Mouse (Mus musculus): Measurements from ENCODE around the gene Zfp385c.
A peak's percentile ranks its signal among the peaks of the same experiment; 100 is the strongest.

Gene Zfp385c

GRCm38 (mm10) chr11:100718462-100718861, 26.2 kb upstream of the Zfp385c start:
- no peak for DNase-seq (ENCODE audit: low spot score)

GRCm38 (mm10) chr11:100716649-100717048, 24.4 kb upstream of the Zfp385c start:
- no peak for DNase-seq (ENCODE audit: low spot score)

DNA sequence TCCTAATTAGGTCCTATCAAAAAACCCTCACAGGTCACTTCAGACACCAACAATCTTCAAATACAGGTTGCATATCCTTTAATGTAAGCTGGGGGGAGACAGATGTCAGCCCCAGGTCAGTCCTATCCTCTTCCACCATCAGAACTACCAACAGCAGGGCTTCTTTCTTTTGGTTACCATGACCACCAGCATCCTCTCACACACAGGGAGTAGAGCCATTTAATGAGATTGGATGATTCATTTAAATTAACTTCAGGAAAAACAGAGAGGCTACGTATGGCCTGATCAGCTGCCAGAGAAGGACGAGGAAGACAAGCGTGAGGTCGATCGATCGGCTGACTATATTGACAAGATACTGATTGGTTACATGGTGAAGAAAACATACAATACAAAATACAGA, 22.7 kb upstream of the Zfp385c start:
- DNase-seq (ENCODE audit: low spot score) = no peak

GRCm38 (mm10) chr11:100714534-100714915, 22.3 kb upstream of the Zfp385c start:
- DNase-seq (ENCODE audit: low spot score) = peak; percentile 90

GRCm38 (mm10) chr11:100713735-100714533, 21.7 kb upstream of the Zfp385c start, which contains the start of gene Hspb9:
TSS of gene Hspb9 (plus strand) at chr11:100713850.
- DNase-seq (ENCODE audit: low spot score) = peak; percentile 38

DNA sequence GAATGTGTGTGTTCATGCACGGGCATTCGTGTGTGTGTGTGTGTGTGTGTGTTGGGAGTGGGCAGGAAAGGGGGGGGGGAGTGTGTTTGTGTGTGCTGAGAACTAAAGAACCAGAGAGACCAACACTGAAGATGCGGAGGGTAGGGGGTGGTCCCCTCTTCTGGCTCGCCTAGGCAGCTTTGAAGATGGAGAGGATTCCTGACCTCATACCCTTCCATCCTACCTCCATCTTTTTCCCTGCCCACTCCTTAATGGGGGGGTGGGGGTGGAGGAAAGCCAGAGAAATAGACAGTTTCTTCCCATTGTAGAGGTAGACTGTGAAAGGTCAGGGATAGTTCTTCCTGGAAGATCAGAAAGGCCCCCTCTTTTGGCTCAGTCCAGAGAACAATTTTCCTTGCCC, 20.9 kb upstream of the Zfp385c start:
- DNase-seq (ENCODE audit: low spot score) = no peak

GRCm38 (mm10) chr11:100711783-100712615, 19.7 kb upstream of the Zfp385c start, which contains the start of gene Kat2a:
TSS of gene Kat2a (minus strand) at chr11:100712465.
- DNase-seq (ENCODE audit: low spot score) = peak; percentile 89

GRCm38 (mm10) chr11:100710977-100711376, 18.7 kb upstream of the Zfp385c start:
- DNase-seq (ENCODE audit: low spot score) = no peak

DNA sequence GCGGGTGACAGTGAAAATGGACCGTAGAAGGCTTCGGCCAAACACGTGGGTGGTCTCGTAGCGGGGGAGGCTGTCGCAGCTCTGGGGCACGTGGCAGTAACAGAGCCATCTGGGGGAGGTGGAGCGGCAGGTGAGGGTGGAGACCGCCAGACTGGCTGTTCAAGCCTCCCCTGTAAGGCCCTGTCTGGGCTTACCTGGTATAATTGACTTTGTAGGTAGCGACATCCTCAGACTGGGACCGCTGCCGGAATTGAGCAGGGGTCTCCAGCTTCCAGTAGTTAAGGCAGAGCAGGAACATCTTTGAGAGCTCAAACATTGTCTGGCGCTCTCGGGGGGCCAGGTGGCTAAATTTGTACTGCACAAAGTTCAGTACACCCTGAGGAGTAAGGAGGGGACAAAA, 18.3 kb upstream of the Zfp385c start:
- no peak for DNase-seq (ENCODE audit: low spot score)

DNA sequence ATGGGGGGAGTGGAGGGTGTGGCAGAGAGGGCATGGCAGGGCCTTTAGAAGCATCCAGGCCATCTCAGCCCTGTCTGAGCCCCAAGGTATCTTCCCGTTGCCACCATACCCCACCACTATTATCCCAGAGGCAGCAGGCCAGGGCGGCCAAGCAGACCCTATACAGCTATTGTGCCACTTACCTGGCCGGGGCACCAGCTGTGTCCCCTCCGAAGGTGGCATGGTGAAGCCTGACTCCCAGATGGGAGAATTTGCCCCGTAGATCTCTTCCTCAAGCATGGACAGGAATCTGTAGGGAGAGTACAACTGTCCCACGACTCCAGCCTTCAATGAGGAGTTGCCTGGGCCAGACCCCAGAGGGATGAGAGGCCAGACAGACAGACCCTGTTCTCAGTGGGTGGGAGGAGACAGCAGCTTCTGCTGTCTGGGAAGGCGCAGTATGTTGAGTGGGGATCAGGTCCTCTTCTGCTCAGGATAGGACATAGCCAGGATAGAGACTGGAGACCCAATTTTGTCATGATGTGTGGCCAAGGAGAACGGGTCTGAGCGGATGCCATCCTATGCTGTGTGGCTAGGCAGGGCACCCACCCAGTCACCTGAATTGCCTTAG, 17.1 kb upstream of the Zfp385c start:
- DNase-seq (ENCODE audit: low spot score) = no peak

DNA sequence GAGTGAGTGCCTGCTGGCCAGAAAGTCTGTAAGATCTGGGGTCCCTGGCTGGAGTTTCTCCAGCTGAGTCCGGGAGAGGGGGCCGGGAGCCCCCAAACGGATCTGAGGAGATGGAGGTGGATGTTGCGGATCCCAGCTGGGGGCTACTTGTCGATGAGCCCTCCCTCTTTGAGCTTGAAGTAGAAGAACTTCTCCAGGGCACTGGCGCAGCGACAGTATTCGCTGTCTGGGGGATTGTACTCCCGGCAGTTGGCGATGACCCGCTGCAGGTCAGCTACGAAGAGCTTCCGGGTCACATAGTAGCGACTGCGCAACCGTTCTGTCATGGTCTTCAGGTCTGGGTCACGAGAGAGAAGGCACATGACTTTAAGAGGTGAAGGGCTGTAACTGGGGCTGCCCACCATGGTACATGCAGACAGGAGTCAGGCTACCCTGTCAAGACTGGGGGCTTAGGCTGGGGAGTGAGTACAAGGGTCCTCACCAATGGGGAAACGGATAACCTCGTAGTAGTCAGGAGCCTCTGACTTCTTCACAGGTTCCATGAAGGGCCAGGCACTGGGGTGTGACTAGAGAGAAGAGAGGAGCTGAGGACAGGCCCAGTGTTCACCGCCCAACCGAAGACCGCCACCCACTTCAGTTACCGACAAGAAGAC, 13.0 kb upstream of the Zfp385c start:
- no peak for DNase-seq (ENCODE audit: low spot score)

- DNase-seq (ENCODE audit: low spot score) = no peak
Observed at GRCm38 (mm10) chr11:100703851-100704531, 11.7 kb upstream of the Zfp385c start, which contains the start of gene Dhx58. TSS of gene Dhx58 (minus strand) at chr11:100704271.

DNA sequence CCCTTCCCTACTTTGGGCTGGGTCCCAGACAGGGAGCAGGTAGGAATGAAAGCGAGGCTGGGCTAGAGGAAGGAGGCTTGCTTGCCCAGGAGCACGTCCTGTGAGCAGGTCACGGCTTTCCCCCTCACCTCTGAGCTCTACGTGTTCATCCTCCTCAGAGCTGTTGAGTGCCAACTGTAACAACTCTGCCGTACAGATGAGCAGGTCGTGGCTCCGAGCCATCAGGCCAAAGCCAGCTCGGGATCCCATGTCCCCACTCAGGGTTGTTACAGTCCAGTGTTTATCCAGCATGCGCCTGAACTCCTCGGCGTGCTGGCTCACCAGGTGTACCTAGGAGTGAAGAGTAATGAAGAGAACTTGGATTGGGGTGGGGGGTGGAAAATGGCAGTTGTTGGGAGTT, 11.1 kb upstream of the Zfp385c start:
- no peak for DNase-seq (ENCODE audit: low spot score)

GRCm38 (mm10) chr11:100702906-100703305, 10.7 kb upstream of the Zfp385c start:
- no peak for DNase-seq (ENCODE audit: low spot score)

- peak; percentile 86 for DNase-seq (ENCODE audit: low spot score)
Observed at GRCm38 (mm10) chr11:100702081-100702851, 10.0 kb upstream of the Zfp385c start.

GRCm38 (mm10) chr11:100701301-100701700, 9.0 kb upstream of the Zfp385c start:
- DNase-seq (ENCODE audit: low spot score) = no peak

DNA sequence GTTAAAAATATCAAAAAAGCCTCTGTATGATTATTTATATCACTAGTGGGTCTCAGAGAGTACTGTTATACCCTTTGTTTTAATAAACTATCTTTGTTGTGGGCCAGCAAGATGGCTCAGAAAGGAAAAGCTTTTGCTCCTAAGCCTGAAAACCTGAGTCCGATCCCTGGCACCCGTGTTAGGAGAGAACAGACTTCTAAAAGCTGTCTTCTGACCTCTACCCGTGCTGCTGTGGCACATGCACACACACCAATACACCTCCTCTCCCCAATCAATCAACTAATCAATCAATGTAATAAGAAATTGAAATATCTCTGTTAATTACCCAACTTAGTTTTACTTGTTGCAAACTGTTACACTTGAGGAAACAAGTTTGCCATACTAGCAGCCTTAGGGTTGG, 8.5 kb upstream of the Zfp385c start:
- no peak for DNase-seq (ENCODE audit: low spot score)

GRCm38 (mm10) chr11:100697921-100698320, 5.7 kb upstream of the Zfp385c start:
- DNase-seq (ENCODE audit: low spot score) = no peak

- peak; percentile 86 for DNase-seq (ENCODE audit: low spot score)
Observed at GRCm38 (mm10) chr11:100694926-100695325, 2.7 kb upstream of the Zfp385c start.

DNA sequence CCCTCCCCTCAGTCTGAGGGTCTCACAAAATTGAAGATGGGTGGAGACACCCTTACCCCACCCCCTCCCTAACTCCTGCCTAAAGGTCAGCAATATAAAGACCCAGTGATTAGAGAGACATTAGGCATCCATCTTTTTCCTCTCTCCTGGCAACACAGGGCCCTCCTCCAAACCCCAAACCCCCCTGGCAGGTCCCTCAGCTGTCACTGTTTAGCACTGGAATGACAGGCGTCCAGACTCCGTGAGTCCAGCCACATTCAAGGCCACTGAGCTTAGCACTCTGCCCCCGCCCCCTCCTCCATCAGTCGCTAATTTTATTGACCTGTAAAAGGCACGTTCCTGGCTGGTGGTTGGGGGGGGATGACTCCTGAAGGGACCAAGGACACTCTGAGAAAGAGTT, 899 bp upstream of the Zfp385c start:
- DNase-seq (ENCODE audit: low spot score) = no peak

GRCm38 (mm10) chr11:100690389-100690788, 1.9 kb downstream of the Zfp385c start:
- DNase-seq (ENCODE audit: low spot score) = no peak

All from retina, embryonic 14.5 days (tissue).